Comparison of ENCODE assay signal across 9 mouse cellular contexts in the genomic region with DNA sequence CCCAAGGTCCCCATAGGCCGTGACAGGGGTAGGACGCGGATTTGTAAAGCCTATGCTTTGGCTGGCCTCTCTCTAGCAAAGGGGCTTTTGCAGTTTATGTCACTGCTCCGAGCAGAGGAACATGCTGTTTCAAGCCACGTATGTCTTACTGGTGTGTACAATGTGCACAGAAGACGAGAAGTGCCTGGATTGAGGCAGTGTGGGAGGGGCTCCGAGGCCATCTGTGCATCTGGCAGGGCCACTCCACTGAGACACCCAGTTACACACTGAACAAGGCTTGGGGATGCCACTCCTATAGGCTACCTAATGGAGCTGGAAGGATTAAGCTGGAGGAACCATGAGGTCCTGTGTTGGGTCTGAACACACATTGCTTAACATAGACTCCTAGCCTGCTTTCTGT. TPM values are rescaled to one million over a fixed set of nuclear protein-coding genes. Genes with fewer than 3 reads are reported as not detected.
A peak's percentile ranks its signal among the peaks of the same experiment; 100 is the strongest.
DNase-seq lines count a peak whose midpoint lies in the region; ATAC-seq lines count a peak whose summit lies in the region.
"Had no signal": no experiment of that assay in that cellular context is flagged by ENCODE, and none has a peak within 500 bp of the region (broad histone marks: within the 10 kb centered on the region; RNA-seq: fewer than 3 reads in every experiment).

No protein-coding gene starts in this region.

- 0 out of 2 replicates have a peak overlapping the region, but pooled peaks have one; percentile 40 for H3K27ac ChIP-seq in forebrain, embryonic 10.5 days
- no peak overlapping the region for H3K27ac ChIP-seq in forebrain, embryonic 11.5 days (ENCODE audit: low read depth, low read length)
- peak overlapping the region; percentile 76 for H3K27ac ChIP-seq in heart, embryonic 16.5 days (ENCODE audit: low read length)
- no peak overlapping the region for H3K27ac ChIP-seq in midbrain, embryonic 11.5 days (ENCODE audit: low read depth, low read length)
- H3K27ac ChIP-seq: limb, embryonic 13.5 days had no signal

- no peaks in the 10 kb centered on the region for H3K27me3 ChIP-seq in forebrain, embryonic 10.5 days (ENCODE audit: poor library complexity, severe bottlenecking)
- no peaks in the 10 kb centered on the region for H3K27me3 ChIP-seq in forebrain, embryonic 11.5 days (ENCODE audit: control insufficient read depth, insufficient read depth, low read length)
- H3K27me3 ChIP-seq in heart, embryonic 16.5 days (ENCODE audit: control insufficient read depth, insufficient read depth, low read length) = no peaks in the 10 kb centered on the region
- no peaks in the 10 kb centered on the region for H3K27me3 ChIP-seq in midbrain, embryonic 11.5 days (ENCODE audit: control insufficient read depth, insufficient read depth, low read length)
- H3K27me3 ChIP-seq: limb, embryonic 13.5 days had no signal

- H3K4me3 ChIP-seq in forebrain, embryonic 10.5 days = no peak overlapping the region
- H3K4me3 ChIP-seq in forebrain, embryonic 11.5 days (ENCODE audit: low read depth, low read length) = no peak overlapping the region
- no peak overlapping the region for H3K4me3 ChIP-seq in heart, embryonic 16.5 days (ENCODE audit: low read length)
- H3K4me3 ChIP-seq in midbrain, embryonic 11.5 days (ENCODE audit: low read depth, low read length) = no peak overlapping the region
- H3K4me3 ChIP-seq: limb, embryonic 13.5 days had no signal

- H3K9me3 ChIP-seq in forebrain, embryonic 10.5 days = peaks cover 3% of the 10 kb centered on the region; the same call in 1 of the 2 replicates
- no peaks in the 10 kb centered on the region for H3K9me3 ChIP-seq in forebrain, embryonic 11.5 days (ENCODE audit: control insufficient read depth, low read length)
- no peaks in the 10 kb centered on the region for H3K9me3 ChIP-seq in heart, embryonic 16.5 days (replicated peaks; ENCODE audit: control insufficient read depth, low read length)
- H3K9me3 ChIP-seq in midbrain, embryonic 11.5 days (ENCODE audit: control insufficient read depth, low read length) = peaks cover 5% of the 10 kb centered on the region; the same call in 1 of the 2 replicates
- H3K9me3 ChIP-seq: limb, embryonic 13.5 days had no signal

- H3K4me2 ChIP-seq in forebrain, embryonic 11.5 days (ENCODE audit: low read depth, low read length, severe bottlenecking) = no peak overlapping the region
- H3K4me2 ChIP-seq in heart, embryonic 16.5 days (ENCODE audit: low read depth, low read length) = no peak overlapping the region
- H3K4me2 ChIP-seq in midbrain, embryonic 11.5 days = no peak overlapping the region
- H3K4me2 ChIP-seq: limb, embryonic 13.5 days had no signal

- no peak for ATAC-seq in forebrain, embryonic 11.5 days (replicated peaks; ENCODE audit: low FRiP score)
- ATAC-seq in heart, embryonic 16.5 days (replicated peaks; ENCODE audit: extremely low read depth, insufficient read depth, low FRiP score) = peak; percentile 42; the same call in 1 of the 2 replicates
- ATAC-seq in midbrain, embryonic 11.5 days (ENCODE audit: low FRiP score) = peak; percentile 59

- H3K36me3 ChIP-seq in forebrain, embryonic 10.5 days (replicated peaks) = no peaks in the 10 kb centered on the region
- H3K36me3 ChIP-seq in forebrain, embryonic 11.5 days (ENCODE audit: control insufficient read depth, insufficient read depth, low read length) = no peaks in the 10 kb centered on the region
- H3K36me3 ChIP-seq in heart, embryonic 16.5 days (ENCODE audit: control insufficient read depth, insufficient read depth) = no peaks in the 10 kb centered on the region
- H3K36me3 ChIP-seq in midbrain, embryonic 11.5 days (ENCODE audit: control insufficient read depth, insufficient read depth, low read length) = no peaks in the 10 kb centered on the region
- H3K36me3 ChIP-seq: limb, embryonic 13.5 days had no signal

- no peak for DNase-seq in forebrain, embryonic 10.5 days (ENCODE audit: extremely low spot score, low spot score)
- DNase-seq in forebrain, embryonic 11.5 days (ENCODE audit: low spot score) = no peak
- peak; percentile 25 to 27 for DNase-seq in cerebellum, postnatal 36 days
- DNase-seq in midbrain, embryonic 11.5 days (ENCODE audit: low spot score, missing footprints) = peak; percentile 84
- DNase-seq in yolk sac, embryonic 10.5 days (ENCODE audit: low spot score) = no peak
- DNase-seq in kidney, postnatal 25 days = no peak
- DNase-seq in urinary bladder, postnatal 25 days (ENCODE audit: low spot score) = no peak

- H3K9ac ChIP-seq in forebrain, embryonic 11.5 days (ENCODE audit: low read length) = no peak overlapping the region
- H3K9ac ChIP-seq in heart, embryonic 16.5 days (ENCODE audit: low read length) = no peak overlapping the region
- 0 out of 2 replicates have a peak overlapping the region, but pooled peaks have one; percentile 6 for H3K9ac ChIP-seq in midbrain, embryonic 11.5 days (ENCODE audit: low read length)
- H3K9ac ChIP-seq: limb, embryonic 13.5 days had no signal

- H3K4me1 ChIP-seq in forebrain, embryonic 10.5 days = peaks cover 18% of the 10 kb centered on the region
- H3K4me1 ChIP-seq in forebrain, embryonic 11.5 days (replicated peaks; ENCODE audit: control insufficient read depth, insufficient read depth, low read length) = 0 out of 2 replicates have a peak, but pooled peaks cover 2% of the 10 kb centered on the region
- H3K4me1 ChIP-seq in heart, embryonic 16.5 days (ENCODE audit: control insufficient read depth, insufficient read depth, low read length) = peaks cover 6% of the 10 kb centered on the region; the same call in 1 of the 2 replicates
- peaks cover 6% of the 10 kb centered on the region; the same call in 1 of the 2 replicates for H3K4me1 ChIP-seq in midbrain, embryonic 11.5 days (ENCODE audit: control insufficient read depth, insufficient read depth, low read length)
- H3K4me1 ChIP-seq: limb, embryonic 13.5 days had no signal

- WGBS in forebrain, embryonic 10.5 days = 80% methylated on average over 7 of the region's 7 CpGs
- WGBS in forebrain, embryonic 11.5 days = 69% methylated on average over 7 of the region's 7 CpGs
- 64% methylated on average over 7 of the region's 7 CpGs for WGBS in heart, embryonic 16.5 days
- 53% methylated on average over 7 of the region's 7 CpGs for WGBS in midbrain, embryonic 11.5 days

RNA-seq across cellular contexts. Expression of a gene that starts 17.1 kb away (rescaled TPM):
- polyA plus RNA-seq in forebrain, embryonic 10.5 days (2016; fragmentation: Nextera tagmentation; extraction: Ambion mirVana) = not detected in 2 replicates
- polyA plus RNA-seq in forebrain, embryonic 11.5 days (2014; fragmentation: Nextera tagmentation; extraction: Ambion mirVana) = not detected in 2 replicates
- polyA plus RNA-seq in heart, embryonic 16.5 days (2015; fragmentation: Nextera tagmentation; extraction: Ambion mirVana) = 18.3 TPM in 1 of 2 replicates, not detected in the other
- not detected in 2 replicates for polyA plus RNA-seq in midbrain, embryonic 11.5 days (2014; fragmentation: Nextera tagmentation; extraction: Ambion mirVana)
- polyA plus RNA-seq: limb, embryonic 13.5 days had no signal

RNA-seq across cellular contexts. Expression of a gene that starts 31.6 kb away (rescaled TPM):
- 10.7 and 11.2 TPM in 2 replicates for polyA plus RNA-seq in forebrain, embryonic 10.5 days (2016; fragmentation: Nextera tagmentation; extraction: Ambion mirVana)
- polyA plus RNA-seq in forebrain, embryonic 11.5 days (2014; fragmentation: Nextera tagmentation; extraction: Ambion mirVana) = 7.4 and 8.5 TPM in 2 replicates
- polyA plus RNA-seq in heart, embryonic 16.5 days (2015; fragmentation: Nextera tagmentation; extraction: Ambion mirVana) = 4.5 and 5.5 TPM in 2 replicates
- polyA plus RNA-seq in midbrain, embryonic 11.5 days (2014; fragmentation: Nextera tagmentation; extraction: Ambion mirVana) = 10.1 and 11.3 TPM in 2 replicates

Comparison
In these comparisons a context has a peak if more than half of its experiments do, and no peak if none do; other contexts are left out.
1. H3K27ac ChIP-seq: peak in forebrain, embryonic 10.5 days (single experiment) and heart, embryonic 16.5 days (single experiment); none in forebrain, embryonic 11.5 days (single experiment) and midbrain, embryonic 11.5 days (single experiment).
2. DNase-seq: peak in cerebellum, postnatal 36 days (2 of 2) and midbrain, embryonic 11.5 days (single experiment); none in forebrain, embryonic 10.5 days (single experiment), forebrain, embryonic 11.5 days (single experiment), yolk sac, embryonic 10.5 days (single experiment), kidney, postnatal 25 days (0 of 2) and urinary bladder, postnatal 25 days (single experiment).